Mouse (Mus musculus) neutrophil, adult 65 days (primary cell): ENCODE measurements around the gene Eri2. TPM values are rescaled to one million over a fixed set of nuclear protein-coding genes. Genes with fewer than 3 reads are reported as not detected.

Source experiments
- total RNA-seq: library from RNA; stranded (reverse); gene quantifications from 2 replicates; pipeline ENCODE4 v1.2.4, GENCODE M21; 2023

Gene Eri2
- 2.3 and 3.3 TPM in 2 replicates for total RNA-seq

DNA sequence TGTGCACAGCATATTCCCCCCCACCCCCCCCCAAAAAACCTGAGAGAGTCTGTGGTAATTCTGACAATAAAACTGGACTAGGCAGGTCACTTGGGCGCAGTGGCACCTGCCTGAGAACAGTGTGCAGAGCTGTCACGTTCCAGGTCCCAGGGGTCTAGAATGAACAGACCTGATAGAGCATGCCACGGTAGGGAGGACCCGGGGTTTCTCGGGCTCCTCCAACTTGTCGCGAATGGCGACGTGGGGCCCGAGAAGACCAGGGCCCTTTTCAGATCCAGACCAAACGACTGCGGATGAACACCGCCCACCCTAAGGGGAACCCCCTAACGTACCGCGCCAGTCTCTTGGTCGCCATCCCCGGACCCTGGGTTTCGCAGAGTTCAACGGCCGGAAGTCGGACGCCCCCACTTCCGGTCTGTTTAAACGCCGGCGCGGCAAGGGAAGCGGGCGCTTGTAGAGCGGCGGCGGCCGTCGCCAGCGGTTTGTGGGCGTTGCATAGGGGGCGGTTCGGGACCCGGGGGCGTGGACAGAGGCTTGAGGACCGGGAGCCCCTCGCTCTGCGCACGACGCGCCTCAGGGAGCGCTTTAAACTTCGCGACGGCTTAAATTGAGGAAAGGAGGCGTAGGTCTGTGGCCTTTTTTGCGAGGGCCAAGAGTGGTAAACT lies at the start of gene Eri2, which contains the start of gene Rexo5:
Gene Eri2 (minus strand): TSS at position 473 of the 665 bp plus-strand sequence.
Gene Rexo5 (plus strand): TSS at position 421 of the 665 bp plus-strand sequence.

DNA sequence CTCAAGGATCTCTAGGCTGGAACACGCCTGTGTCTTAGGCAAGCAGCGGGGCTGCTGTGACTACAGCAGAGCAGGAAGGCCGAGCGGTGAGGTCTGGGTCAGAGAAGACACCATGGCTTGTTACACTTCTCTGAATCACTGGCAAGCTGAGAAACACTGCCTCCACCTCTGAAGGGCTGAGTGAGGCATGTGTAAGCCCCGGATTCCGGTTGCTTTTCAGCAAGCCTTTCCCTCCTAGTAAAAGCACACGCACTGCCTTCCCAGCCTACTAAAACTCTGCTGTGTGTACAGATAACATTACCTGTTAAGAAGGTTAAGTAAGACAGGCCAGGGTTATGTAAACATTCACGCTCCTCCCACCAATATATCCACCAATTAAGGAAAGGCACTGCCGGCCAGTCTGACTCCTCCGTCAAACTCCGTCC lies 33.3 kb downstream of the Eri2 start, which contains the start of gene Acsm3:
Gene Acsm3 (plus strand): TSS at position 397 of the 425 bp plus-strand sequence.

DNA sequence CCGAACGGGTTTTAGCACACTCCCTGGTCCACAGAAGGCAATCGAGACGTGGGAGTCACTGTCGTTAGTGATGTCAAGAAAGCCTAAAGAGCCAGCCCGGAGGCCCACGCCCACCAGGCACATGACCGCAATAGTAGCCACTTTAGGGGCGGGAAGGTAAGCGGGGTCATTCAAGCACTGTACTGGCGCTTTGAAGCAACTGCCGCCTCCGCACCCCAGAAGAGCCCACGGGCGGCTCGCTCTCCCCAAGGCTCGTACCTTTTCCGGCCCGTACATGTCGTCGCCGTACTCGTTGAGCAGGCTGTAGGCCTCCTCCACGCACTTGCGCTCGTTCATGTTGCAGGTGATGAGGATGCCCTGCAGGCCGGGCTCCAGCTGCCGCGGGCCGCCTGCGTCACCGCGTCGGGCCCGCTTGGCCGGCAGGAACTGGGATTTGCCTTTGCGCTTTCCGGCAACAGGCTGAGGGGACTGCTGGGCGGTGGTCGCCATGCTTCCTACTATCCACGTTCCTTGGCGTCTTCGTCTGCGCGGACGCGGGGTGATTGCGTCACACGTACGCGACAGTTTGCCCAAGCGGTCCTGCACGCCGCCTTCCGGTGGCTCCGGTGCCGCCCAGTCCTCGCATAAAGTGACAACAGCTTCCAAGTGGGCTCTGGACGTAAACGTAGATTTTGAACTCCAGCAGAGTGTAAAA lies 73.5 kb downstream of the Eri2 start, which contains the start of gene Thumpd1:
Gene Thumpd1 (minus strand): TSS at position 546 of the 694 bp plus-strand sequence.

Other genes with a start within 250 kb of the Eri2 start
- not detected in 2 replicates for gene Acsm2, start 239.7 kb downstream of the Eri2 start, total RNA-seq
- not detected in 2 replicates for gene Acsm1, start 187.0 kb downstream of the Eri2 start, total RNA-seq
- not detected in 2 replicates for gene Acsm4, start 104.0 kb downstream of the Eri2 start, total RNA-seq
- gene Thumpd1, start 73.3 kb downstream of the Eri2 start, total RNA-seq: 13.7 and 18.0 TPM in 2 replicates
- not detected in 2 replicates for gene Acsm3, start 33.1 kb downstream of the Eri2 start, total RNA-seq
- gene Rexo5, start 52 bp downstream of the Eri2 start, total RNA-seq: 8.9 and 13.4 TPM in 2 replicates
- 5.4 and 6.2 TPM in 2 replicates for gene Lyrm1, start 101.8 kb upstream of the Eri2 start, total RNA-seq
- gene Dcun1d3, start 102.2 kb upstream of the Eri2 start, total RNA-seq: 16.0 and 23.1 TPM in 2 replicates